Mouse (Mus musculus) frontal cortex, postnatal 14 days (tissue): ENCODE measurements at regions not wholly inside any gene's neighbourhood (a gene's known extent, or its start where the extent isn't known, plus 50 kb on each side); places are given as distances from the start of the nearest gene placed in this dataset.

Source experiments
- DNase-seq, 2 experiments: peaks; one replicate each; pipeline ENCODE4 v3.0.0; 2022; ENCODE audit warnings: low spot score in 2 of 2

GRCm38 (mm10) chr4:9935949-9936348, 938.3 kb upstream of the 2610301B20Rik start:
- no peak for DNase-seq

- DNase-seq, result no peak
Measured at GRCm38 (mm10) chr4:9951441-9951840, 922.9 kb upstream of the 2610301B20Rik start.

- no peak for DNase-seq
Measured at GRCm38 (mm10) chr4:9974631-9975030, 899.7 kb upstream of the 2610301B20Rik start.

GRCm38 (mm10) chr4:9981354-9982040, 892.8 kb upstream of the 2610301B20Rik start:
- DNase-seq, result no peak

- DNase-seq, result no peak
Measured at GRCm38 (mm10) chr4:9982786-9983525, 891.3 kb upstream of the 2610301B20Rik start.

GRCm38 (mm10) chr4:9993871-9994270, 880.4 kb upstream of the 2610301B20Rik start:
- no peak for DNase-seq

GRCm38 (mm10) chr4:9994466-9994865, 879.8 kb upstream of the 2610301B20Rik start:
- no peak for DNase-seq

- no peak for DNase-seq
Measured at GRCm38 (mm10) chr4:10030316-10030715, 844.0 kb upstream of the 2610301B20Rik start.

GRCm38 (mm10) chr4:10031764-10032163, 842.5 kb upstream of the 2610301B20Rik start:
- no peak for DNase-seq

- DNase-seq, result no peak
Measured at GRCm38 (mm10) chr4:10035336-10035735, 839.0 kb upstream of the 2610301B20Rik start.

GRCm38 (mm10) chr4:10041301-10042093, 832.8 kb upstream of the 2610301B20Rik start:
- DNase-seq, result no peak

- no peak for DNase-seq
Measured at GRCm38 (mm10) chr4:10048770-10049169, 825.5 kb upstream of the 2610301B20Rik start.

GRCm38 (mm10) chr4:10049411-10049810, 824.9 kb upstream of the 2610301B20Rik start:
- DNase-seq, result no peak

GRCm38 (mm10) chr4:10051296-10052267, 822.7 kb upstream of the 2610301B20Rik start:
- no peak for DNase-seq

GRCm38 (mm10) chr4:10052869-10053268, 821.4 kb upstream of the 2610301B20Rik start:
- DNase-seq, result no peak

- no peak for DNase-seq
Measured at GRCm38 (mm10) chr4:10072500-10073106, 801.7 kb upstream of the 2610301B20Rik start.

- no peak for DNase-seq
Measured at GRCm38 (mm10) chr4:10079565-10080169, 794.6 kb upstream of the 2610301B20Rik start.

GRCm38 (mm10) chr4:10114831-10115230, 759.5 kb upstream of the 2610301B20Rik start:
- no peak for DNase-seq

- DNase-seq, result no peak
Measured at GRCm38 (mm10) chr4:10117964-10118363, 756.3 kb upstream of the 2610301B20Rik start.

GRCm38 (mm10) chr4:10124252-10124651, 750.0 kb upstream of the 2610301B20Rik start:
- no peak for DNase-seq
